Mouse (Mus musculus) forelimb bud, embryonic 11.5 days (tissue): ENCODE measurements around the gene Akr1b10.
"Not testable (repeated sequence)": the region's sequence is repeated elsewhere in the genome, so short reads cannot be mapped to it uniquely, and the experiment has no call there.

ENCODE experiments used
- DNase-seq: peaks from one replicate; pipeline ENCODE4 v3.0.0-alpha.2; 2012; ENCODE audit warnings: low read depth, low spot score

The Akr1b10 gene

GRCm38 (mm10) chr6:34384110-34384661 is at the start of gene Akr1b10:
Gene Akr1b10, plus strand, starts transcription at chr6:34384218.
- DNase-seq: peak; percentile 40

- DNase-seq: no peak
These were observed 49.3 kb upstream of the Akr1b10 start for GRCm38 (mm10) chr6:34334673-34335072.

DNA sequence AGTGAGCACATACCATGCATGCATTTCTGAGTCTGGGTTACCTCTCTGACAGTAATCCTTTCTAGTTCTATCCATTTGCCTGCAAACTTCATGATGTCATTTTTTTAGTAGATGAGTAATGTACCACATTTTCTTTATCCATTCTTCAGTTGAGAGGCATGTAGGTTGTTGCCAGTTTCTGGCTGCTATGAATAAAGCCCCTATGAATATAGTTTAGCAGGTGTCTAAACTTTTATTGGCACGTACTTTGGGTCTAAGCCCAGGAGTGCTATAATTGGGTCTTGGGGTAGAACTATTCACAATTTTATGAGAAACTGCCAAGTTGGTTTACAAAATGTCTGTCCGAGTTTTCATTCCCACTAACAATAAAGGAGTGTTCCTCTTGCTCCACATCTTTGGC is 46.2 kb upstream of the Akr1b10 start:
- DNase-seq: no peak

DNA sequence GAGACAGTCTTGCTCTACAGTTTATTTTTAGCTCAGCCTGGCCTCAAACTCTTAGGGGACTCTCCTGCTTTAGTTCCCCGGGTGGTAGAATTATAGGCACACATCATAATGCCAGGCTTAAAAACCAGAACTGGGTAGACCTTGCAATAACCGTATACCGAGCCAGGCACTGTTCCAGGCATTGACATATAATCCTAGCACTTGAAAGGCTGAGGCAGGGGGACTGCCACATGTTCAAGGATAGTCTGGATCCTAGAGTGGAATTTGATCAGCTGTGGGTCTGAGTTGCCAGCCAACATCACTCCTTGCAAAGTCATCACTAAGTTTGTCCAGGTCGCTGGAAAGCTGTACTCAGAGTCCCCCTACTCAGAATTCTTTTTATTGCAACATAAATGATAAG is 42.0 kb upstream of the Akr1b10 start:
- DNase-seq: no peak

DNA sequence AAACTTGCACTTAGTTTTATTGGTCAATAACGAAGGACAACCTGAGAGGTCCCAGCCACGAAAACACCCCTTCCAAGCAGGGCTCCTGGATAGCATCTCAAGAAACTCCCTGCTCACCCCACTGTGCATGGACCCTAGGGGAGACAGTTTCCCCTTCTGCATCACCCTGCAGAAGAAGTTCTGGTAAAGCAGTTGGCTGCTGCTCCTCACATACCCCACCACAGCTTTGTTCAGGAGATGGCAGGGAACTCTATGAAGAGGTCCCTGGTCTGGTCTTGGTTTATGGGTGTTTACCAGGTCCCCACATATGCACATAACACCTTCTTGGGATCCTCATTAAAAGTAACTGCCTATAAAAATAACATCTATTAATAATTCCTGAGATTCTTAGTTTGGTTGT is 41.5 kb upstream of the Akr1b10 start:
- no peak for DNase-seq

DNA sequence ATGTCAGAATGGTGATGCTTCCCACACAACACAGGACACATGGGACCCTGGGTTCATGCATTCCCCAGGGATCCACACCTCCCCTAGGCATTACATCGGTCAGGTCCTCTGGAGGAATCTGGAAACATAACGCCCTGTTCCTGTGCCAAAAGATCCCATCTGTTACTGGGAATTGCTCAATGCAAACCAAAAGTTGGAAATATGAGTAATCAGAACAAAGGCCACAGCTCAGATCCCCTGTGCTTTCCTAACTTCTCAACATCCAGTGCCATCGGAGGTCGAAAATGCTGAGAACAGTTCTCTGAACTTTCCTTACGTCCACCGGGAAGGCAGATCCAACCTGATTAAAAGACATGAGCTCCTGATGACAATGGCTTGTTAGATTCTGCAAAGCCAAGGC is 40.6 kb upstream of the Akr1b10 start:
- DNase-seq: no peak

DNA sequence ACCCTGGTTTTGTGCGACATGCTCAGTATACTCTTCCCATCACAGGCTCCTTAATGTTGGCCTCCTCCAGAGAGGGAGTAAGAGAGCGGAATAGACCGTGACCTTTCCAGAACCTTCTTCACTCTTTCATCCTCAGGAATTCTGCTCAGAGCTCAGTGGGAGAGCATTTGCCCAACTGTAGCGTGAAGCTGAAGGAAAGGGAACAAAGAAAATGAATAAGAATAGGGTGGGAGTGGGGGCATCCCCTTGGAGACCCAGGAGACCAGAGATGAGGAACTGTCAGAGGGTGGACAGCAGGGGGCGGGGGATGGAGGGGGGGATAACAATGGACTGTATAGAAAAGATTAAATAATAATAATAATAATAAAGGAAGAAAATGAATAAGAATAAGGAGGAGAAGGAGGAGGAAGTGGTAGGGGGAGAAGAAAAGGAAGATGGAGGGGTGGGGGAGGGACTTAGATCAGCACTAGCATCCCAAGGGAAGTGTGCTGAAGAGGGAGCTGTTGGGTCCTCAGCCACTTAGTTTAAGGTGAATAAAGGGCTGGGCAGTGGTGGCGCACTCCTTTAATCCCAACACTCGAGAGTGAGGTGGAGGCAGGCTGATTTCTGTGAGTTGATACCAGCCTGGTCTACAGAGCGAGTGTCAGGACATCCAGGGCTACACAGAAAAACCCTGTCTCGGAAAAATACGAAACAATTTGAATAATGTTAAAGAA is 39.7 kb upstream of the Akr1b10 start:
- no peak for DNase-seq

DNA sequence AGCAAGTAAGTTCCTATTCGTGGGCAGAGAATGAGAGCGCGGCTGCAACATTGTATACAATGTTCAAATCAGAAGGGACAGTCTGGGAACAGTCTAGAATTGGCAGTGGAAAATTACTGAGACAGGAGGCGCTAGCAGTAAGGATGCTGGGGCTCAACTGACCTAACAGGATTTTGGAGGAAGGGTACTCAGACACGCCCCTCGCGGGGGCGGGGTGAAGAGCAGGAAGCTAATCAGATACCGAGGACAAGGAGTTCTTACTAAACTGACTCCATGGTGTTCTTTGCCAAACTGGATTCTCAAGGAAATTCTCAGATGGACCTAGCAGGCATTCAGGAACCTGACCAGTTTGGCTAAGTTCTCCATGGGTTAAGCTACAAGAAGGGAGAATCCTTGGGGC is 39.1 kb upstream of the Akr1b10 start:
- peak; percentile 11 for DNase-seq

DNA sequence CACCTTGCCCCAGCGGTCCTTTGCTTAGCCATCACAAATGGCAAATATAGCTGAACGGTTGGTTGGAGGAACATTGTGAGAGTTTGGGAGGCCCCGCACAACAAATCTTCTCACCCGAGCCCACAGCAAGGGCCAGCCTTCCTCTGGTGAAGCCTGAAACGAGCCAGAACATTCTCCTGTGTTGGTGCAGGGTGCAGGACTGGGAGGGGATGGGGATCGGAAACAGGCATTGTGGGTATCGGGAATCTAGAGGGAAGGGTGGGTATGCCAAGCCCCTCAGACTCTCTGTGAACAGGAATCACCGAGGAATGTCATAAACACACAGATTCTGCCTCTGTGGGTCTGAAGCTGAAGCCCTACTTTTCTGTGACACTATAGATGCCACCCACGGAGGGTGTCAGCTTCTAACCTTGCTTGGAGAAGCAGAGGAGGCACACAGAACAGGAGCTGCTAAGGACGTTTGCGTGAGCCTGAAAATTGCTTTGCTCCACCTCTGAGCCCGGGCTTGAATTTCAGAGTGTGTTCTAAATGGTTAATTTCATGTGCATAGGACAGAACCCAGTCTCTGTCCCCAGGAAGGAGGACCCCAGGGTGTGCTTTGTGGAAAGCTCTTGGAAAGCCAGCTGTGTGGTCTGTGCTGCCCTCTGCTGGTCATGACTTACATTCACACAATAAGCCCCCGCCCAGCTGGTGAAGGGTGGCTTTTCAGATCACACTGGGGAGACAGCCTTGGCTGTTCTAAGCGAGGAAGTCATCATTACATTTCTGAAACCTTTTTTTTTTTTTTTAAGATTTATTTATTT is 37.7 kb upstream of the Akr1b10 start:
- peak; percentile 76 for DNase-seq

GRCm38 (mm10) chr6:34350037-34350699 is 33.9 kb upstream of the Akr1b10 start:
- no peak for DNase-seq

DNA sequence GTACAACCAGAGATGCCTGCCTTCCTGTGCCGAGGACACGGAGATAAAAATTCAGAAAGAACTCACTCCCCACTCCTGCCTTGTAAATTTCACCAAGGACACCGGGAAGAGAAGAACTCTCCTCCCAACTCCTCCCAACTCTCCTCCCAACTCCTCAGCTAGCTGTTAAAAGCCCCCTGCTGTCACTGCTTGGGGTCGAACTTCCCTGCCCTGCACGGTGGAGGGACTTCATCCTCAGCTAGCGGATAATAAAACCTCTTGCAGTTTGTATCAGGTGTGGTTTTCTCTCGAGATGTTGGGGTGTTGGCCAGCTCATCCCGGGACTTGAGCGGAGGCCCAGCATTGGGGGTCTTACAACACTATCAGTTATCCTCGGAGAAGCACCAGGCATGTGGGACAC is 32.5 kb upstream of the Akr1b10 start:
- DNase-seq: not testable (repeated sequence)

- DNase-seq: no peak
These were observed 31.6 kb upstream of the Akr1b10 start for GRCm38 (mm10) chr6:34352401-34352800.

DNA sequence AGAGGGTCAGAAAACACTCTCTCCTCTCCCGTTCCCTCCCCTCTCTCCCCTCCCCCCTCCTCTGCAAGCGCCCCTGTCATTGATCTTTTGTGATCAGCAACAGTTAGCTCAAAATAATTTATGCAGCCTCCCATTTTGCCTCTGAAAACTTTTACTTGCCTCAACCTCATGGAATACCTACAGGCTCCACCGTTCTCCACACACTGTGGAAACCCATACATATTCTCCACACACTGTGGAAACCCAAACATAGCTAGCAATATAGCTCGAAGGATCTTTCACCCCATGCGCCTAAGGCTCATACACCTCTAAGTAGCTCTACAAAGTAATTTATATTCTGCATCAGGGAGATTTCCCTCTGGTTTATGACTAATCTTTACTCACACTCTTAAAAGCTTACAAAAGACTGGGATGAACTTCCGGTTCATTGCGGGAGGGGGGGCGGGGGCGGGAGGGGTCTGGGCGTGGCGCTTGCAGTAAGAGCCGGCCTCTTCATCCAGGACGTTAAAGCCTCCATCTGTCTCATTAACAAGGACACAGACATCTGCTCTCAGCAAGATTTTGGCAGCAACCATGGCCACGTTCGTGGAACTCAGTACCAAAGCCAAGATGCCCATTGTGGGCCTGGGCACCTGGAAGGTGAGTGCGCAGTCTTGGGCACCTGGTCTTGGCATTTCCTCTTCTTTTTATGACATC is 30.2 kb upstream of the Akr1b10 start, which contains the start of gene Akr1b8:
Gene Akr1b8 (plus strand): TSS at position 462 of the 696 bp plus-strand sequence.
- no peak for DNase-seq

GRCm38 (mm10) chr6:34354354-34355348 is 29.4 kb upstream of the Akr1b10 start:
- DNase-seq: peak; percentile 57

GRCm38 (mm10) chr6:34355349-34355747 is 28.7 kb upstream of the Akr1b10 start:
- DNase-seq: no peak

DNA sequence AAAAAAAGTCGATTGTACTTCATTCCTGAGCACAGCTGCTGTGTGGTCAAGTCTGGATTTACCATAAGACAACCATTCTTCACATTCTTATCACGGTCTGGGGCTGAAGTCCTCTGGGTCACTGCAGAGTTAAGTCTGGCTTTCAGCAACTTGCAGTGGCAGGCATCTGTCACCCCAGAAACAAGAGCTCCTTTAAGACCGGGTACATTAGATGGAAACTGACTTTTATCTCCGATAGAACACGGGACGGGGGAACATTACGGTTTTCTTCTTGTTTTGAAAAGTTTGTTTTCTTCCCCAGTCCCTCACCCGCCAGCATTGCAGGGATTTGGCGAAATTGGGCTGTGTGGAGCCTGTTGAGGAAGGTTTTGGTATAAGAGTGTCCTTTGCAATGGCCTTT is 28.2 kb upstream of the Akr1b10 start:
- DNase-seq: no peak

- DNase-seq: no peak
These were observed 19.5 kb upstream of the Akr1b10 start for GRCm38 (mm10) chr6:34364217-34365136.

- no peak for DNase-seq
These were observed 16.0 kb upstream of the Akr1b10 start for GRCm38 (mm10) chr6:34367998-34368397.

DNA sequence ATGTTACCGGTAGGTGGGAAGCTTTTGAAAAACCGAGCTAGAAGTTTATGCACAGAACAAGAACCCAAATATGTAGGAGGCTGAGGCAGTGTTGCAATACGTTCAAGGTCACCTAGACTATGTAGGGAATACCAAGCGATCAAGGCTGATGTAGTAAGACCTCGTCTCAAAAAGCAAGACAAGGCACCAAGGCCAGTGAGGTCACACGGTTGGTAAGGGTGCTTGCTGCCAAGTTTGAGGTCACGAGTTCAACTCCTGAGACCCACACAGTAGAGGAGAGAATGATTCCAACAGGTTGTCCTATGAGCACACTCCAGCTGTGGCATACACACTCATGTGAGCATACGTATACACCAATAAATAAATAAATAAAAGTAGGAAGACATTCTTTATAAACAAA is 13.9 kb upstream of the Akr1b10 start:
- no peak for DNase-seq
